Mouse (Mus musculus) lung, adult 2 months (tissue): ENCODE results near the gene Mthfd1l. TPM values are rescaled to one million over a fixed set of nuclear protein-coding genes. Genes with fewer than 3 reads are reported as not detected.
"Not testable (repeated sequence)": the region's sequence is repeated elsewhere in the genome, so short reads cannot be mapped to it uniquely, and the experiment has no call there.

Source experiments
- DNase-seq: peaks from one replicate; pipeline ENCODE4 v3.0.0; 2022
- H3K4me1 ChIP-seq: fragments of 200-500 bp; 2 replicates; pipeline ENCODE4 v1.6.1; 2011; ENCODE audit warnings: low read length; ENCODE audit not compliant: control insufficient read depth, insufficient read depth
- H3K4me3 ChIP-seq: fragments of 200-500 bp; replicated peaks from 2 replicates; pipeline ENCODE3; 2011; ENCODE audit warnings: low read depth, mild to moderate bottlenecking, control low read depth, low read length; ENCODE audit errors: extremely low read depth
- CTCF ChIP-seq: fragments of 200-500 bp; IDR thresholded peaks from 2 replicates; pipeline ENCODE4 v1.5.1; 2011; ENCODE audit warnings: mild to moderate bottlenecking, low read length, control low read depth; ENCODE audit not compliant: insufficient read depth
- POLR2A ChIP-seq: fragments of 200-500 bp; IDR thresholded peaks from 2 replicates; pipeline ENCODE4 v1.6.1; 2011; ENCODE audit warnings: low read depth, mild to moderate bottlenecking, control low read depth, low read length, borderline replicate concordance; ENCODE audit errors: extremely low read depth
- WGBS: fragments of 180-500 bp; shearing (Covaris S2); methylation state at CpG from one replicate; pipeline ENCODE4 v1.1.7; 2018; 5-methylcytosine and 5-hydroxymethylcytosine counted together
- polyA plus RNA-seq: library from polyadenylated mRNA; depleted of rRNA; stranded (reverse); fragments of >200 nt; gene quantifications from 2 replicates; pipeline ENCODE4 v1.2.3, GENCODE M21; 2012

Mthfd1l gene
- polyA plus RNA-seq, 1 experiment, result 1.1 TPM

DNA sequence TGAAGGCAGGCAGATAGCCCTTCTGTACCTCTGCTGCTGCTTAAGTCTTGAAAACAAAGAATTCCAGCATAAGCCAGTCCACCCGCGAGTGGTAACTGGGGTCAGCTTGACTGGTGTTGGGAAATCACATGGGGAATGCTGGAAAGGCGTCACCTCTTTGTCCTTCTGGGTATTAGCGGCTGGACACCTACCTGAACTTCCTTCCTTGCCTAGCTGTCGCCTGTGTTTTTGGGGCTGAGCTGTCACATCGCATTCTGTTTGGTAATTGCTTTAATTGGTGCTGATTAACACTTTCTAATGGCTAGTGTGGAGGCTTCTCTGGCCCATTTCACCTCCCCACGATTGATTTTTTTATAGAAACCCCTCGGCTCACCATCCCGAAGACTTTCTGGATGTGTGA, 135.5 kb downstream of the Mthfd1l start:
- TF ChIP-seq POLR2A (no peak), CTCF (no peak)
- 78% methylated on average over 9 of the region's 9 CpGs for WGBS
- DNase-seq, result no peak
- H3K4me1 ChIP-seq, result peaks cover 17% of the 10 kb centered on the region
- no peak overlapping the region for H3K4me3 ChIP-seq

DNA sequence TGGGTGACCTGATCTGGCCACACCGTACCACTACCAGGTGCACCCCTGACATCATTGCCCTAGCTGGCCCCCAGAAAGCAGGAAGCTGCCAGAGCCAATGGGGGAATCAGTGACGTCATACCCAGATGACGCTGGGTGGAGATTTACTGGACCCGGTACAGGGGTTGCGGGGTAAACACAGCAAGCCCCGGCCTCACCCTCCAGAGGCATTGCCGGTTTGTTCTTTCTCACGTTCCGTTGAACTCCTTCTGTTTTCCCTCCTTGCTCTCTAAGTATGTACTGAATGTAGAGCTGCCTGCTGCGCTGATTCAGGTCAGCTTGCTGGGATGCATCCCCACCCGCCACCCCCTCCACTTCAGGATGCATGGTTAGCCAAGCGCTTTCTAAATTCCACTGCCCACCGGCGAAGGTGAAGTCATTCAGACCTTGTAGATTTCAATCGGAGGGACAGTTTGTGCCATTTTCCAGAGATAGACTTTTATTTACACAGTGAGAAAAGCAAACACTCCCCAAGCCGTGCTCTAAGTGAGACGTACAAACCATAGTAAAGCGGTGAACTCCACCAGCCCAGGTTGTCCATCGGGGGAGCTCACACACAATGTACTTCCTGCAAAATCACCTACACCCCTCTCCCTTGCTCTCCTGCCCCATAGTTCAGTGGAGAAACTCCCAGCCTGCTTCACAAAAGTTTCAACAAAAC, 138.3 kb downstream of the Mthfd1l start:
- TF ChIP-seq CTCF (no peak), POLR2A (no peak)
- no peak for DNase-seq
- Histone ChIP-seq H3K4me3 (no peak overlapping the region), H3K4me1 (peaks cover 13% of the 10 kb centered on the region)
- WGBS, result 34% methylated on average over 19 of the region's 19 CpGs

DNA sequence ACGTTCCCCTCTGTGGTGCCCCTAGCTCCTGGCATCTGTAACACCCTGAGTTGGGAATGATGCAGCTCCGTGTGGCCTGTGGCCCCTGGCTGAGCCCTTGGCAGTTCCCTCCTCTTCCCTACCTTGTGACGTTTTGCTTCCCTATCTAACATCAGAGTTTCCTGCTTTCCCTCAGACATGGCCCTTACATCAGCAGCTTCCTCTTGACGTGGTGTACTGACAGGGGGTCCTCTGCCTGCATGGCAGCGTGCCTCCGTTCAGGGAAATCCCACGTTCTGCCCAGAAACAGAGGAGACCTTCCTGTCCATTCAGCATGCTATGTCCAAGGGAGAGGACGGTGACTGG, 138.8 kb downstream of the Mthfd1l start:
- 45% methylated on average over 8 of the region's 8 CpGs for WGBS
- Histone ChIP-seq H3K4me1 (peaks cover 13% of the 10 kb centered on the region), H3K4me3 (no peak overlapping the region)
- DNase-seq, result no peak
- TF ChIP-seq POLR2A, result no peak
- TF ChIP-seq CTCF, result no peak

DNA sequence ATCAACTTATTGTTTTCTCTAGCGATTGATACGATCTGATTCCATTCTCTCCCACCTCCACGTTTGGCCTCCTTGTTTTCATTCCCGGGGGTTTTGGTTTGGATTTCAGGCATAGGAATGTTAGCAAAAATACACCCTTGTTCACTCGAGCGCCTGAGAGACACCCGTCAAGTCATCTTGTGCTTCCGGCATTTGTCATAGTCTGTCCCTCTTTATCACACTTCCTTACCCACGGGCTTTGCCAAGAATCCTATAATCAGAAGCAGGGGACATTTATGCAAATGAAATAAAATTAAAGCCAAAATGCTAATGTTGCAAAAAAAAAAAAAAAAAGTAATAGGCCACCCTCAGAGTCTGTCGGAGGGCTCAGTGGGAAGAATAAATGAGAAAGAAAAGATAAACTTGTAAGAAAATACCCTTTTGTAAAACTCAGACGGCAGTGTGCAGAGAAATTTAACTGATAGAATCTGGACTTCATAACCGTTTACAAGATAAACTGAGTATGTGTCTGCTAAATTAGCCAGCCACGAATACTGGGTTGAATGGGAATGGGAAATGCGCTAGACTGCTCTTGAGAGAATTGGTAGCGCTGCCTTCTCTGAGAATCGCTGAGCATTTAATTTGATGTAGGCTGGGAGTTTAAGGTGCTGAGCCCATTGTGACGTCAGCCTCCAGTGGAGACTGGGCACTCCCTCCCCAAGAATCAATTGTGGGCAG, 139.9 kb downstream of the Mthfd1l start:
- DNase-seq, result no peak
- 34% methylated on average over 17 of the region's 17 CpGs for WGBS
- no peak overlapping the region for H3K4me3 ChIP-seq
- H3K4me1 ChIP-seq, result peaks cover 13% of the 10 kb centered on the region
- TF ChIP-seq POLR2A (no peak), CTCF (no peak)

DNA sequence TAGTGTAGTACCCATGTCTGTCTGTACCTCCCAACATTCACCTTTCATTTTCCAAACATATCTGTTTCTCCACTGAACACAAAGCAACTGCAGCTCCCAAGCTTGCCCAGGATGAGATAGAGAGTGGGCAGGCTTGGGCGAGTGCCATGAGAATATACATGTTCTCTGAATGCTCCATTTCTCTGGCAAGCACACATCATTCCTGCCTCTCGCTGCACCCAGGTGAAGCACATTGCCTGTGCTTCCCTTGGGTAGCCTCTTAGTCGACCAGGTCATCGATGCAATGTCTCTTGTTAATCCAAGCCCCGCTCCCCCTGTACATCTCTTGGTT, 140.4 kb downstream of the Mthfd1l start:
- 78% methylated on average over 5 of the region's 5 CpGs for WGBS
- TF ChIP-seq POLR2A, result no peak
- TF ChIP-seq CTCF, result no peak
- DNase-seq, result no peak
- H3K4me1 ChIP-seq, result peaks cover 13% of the 10 kb centered on the region
- H3K4me3 ChIP-seq, result no peak overlapping the region

DNA sequence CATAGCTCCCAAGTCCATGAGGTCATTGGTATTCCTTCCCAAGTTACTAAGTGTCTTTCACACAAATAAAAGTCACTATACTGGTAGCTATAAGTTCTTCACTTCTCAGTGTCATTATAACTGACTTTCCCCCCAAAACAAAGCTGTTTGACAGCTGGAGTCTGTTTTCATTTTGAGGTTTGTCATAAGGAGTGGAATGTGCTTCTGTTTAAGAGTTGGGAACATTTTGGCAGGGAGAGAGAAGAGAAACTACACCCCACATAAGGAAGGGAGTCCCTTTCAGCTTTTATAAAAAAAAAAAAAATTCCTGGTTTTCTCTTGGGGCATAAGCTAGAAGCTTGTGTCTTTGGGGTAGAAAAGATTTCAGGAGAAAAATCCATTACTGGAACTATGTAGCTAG, 143.7 kb downstream of the Mthfd1l start:
- no peak for DNase-seq
- Histone ChIP-seq H3K4me3 (no peak overlapping the region), H3K4me1 (peaks cover 15% of the 10 kb centered on the region)
- TF ChIP-seq POLR2A (no peak), CTCF (no peak)

DNA sequence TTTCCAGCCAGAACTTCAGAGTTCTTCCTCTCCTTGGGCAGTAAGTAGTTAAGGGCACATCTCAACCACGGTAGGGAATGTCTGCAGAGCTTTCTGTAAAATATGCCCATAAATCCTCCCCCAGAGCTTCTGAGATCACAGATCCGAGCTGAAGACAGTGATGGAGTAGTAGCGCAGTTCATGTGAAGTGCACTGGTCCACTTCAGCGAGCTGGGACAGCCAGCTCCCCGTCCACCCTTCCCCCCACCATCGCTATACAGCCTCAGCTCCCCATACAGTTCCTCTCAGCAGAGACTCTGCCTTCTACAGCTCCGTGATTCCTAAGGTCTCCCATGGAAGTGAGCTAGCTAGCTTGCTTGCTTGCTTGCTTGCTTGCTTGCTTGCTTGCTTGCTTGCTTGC, 144.2 kb downstream of the Mthfd1l start:
- Histone ChIP-seq H3K4me1 (peaks cover 12% of the 10 kb centered on the region), H3K4me3 (no peak overlapping the region)
- 61% methylated on average over 7 of the region's 7 CpGs for WGBS
- no peak for DNase-seq
- TF ChIP-seq POLR2A (no peak), CTCF (no peak)

DNA sequence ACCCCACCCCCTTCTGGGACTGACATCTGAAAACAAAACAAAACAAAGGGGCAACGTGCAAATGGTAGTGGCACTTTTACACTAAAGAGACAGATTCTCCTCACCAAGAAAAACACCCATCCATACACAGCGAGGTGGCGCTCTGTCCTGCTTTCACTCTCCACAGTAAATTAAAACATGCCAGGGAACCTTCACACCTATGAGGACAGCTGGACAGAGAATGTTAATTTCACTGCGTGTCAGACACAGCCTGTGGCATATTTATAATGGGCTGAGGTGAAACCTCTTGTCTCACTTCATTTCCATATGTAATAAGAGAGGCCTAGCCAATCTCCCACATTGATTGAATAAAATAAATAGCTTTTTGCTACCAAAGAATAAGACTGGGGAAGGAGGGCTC, 146.4 kb downstream of the Mthfd1l start:
- TF ChIP-seq POLR2A, result no peak
- TF ChIP-seq CTCF, result no peak
- Histone ChIP-seq H3K4me3 (no peak overlapping the region), H3K4me1 (peaks cover 12% of the 10 kb centered on the region)
- no peak for DNase-seq
- WGBS, result 85% methylated on average over 4 of the region's 4 CpGs

DNA sequence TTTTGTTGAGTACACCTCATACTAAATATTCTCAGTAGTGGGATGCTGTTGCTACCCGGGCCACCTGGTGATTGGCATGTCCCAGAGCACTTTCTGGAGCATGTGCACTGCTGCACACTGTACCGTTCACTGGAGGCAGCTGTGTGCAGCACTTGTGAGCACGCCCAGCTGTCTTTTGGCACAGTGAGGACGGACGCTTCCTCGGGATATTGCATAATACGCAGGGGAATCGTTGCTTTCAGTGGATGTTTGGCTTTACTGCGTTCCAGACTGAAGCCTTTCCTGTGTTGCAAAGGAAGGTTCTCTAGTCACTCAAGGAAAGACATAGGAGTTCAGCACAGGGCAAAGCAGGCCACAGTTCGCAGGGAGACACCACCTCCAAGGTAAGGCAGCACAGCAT, 147.8 kb downstream of the Mthfd1l start:
- no peak overlapping the region for H3K4me3 ChIP-seq
- TF ChIP-seq CTCF (no peak), POLR2A (no peak)
- H3K4me1 ChIP-seq, result peaks cover 12% of the 10 kb centered on the region
- DNase-seq, result no peak
- WGBS, result 28% methylated on average over 10 of the region's 10 CpGs

DNA sequence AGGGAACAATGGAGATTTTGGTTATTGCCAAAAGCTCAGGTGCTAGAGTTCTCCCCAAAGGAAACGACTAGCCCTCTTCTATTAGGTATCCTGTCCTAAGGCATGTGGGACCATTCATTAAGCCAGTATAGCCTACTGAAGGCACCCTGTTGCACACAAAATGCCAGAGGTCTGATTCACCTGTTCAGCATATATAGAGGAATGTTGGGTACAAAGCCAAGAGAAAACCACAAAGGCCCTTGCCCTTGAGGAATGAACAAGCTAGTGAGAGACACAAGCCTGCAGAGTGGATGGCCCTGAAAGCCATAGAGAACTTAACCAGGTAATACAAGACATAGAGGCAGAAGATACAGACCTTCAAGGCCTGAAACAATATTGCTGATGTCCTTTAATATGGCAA, 148.3 kb downstream of the Mthfd1l start:
- H3K4me3 ChIP-seq, result no peak overlapping the region
- 38% methylated on average over 1 of the region's 1 CpGs for WGBS
- no peak for DNase-seq
- no peak for TF ChIP-seq CTCF
- TF ChIP-seq POLR2A, result no peak
- peaks cover 13% of the 10 kb centered on the region for H3K4me1 ChIP-seq

DNA sequence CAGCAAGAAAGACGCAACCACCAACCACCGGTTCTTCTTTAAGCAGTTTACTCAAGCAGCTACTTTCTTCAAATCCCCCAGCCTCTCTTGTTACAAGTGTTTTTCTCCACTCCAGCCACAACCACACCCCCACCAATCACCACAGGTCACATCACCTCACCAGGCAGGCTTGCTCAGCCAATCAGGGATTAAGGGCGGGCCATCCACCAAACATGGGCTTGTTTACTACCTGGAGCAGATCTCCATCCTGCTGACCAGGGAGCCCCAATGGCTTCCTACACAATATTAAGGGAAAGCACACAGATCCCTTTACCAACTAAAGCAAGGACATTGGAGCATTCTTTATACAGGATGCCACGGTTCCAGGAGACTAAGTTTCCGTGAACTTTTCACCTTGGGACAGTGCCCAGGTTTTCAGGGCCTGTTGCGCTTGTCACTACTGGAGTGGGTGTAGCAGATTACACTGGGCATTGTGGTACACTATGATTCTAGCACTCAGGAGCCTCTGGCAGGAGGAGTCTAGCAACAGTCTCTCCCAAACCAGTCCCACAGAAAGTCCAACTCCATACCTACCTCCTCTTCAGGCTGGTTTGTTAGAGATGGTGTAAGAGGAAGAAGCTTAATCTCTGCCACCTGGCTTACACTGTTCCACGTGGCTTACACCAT, 150.5 kb downstream of the Mthfd1l start:
- not testable (repeated sequence) for DNase-seq, H3K4me3 ChIP-seq
- H3K4me1 ChIP-seq, result peaks cover 16% of the 10 kb centered on the region
- 55% methylated on average over 7 of the region's 7 CpGs for WGBS
